ENCODE assay signal across 15 mouse cellular contexts in genomic region chr4:107354543-107354942, GRCm38 (mm10). TPM values are rescaled to one million over a fixed set of nuclear protein-coding genes. Genes with fewer than 3 reads are reported as not detected.
A peak's percentile ranks its signal among the peaks of the same experiment; 100 is the strongest.
DNase-seq lines count a peak whose midpoint lies in the region; ATAC-seq and TF ChIP-seq lines count a peak whose summit lies in the region.
"Had no signal": no experiment of that assay in that cellular context is flagged by ENCODE, and none has a peak within 500 bp of the region (broad histone marks: within the 10 kb centered on the region; RNA-seq: fewer than 3 reads in every experiment).

No protein-coding gene starts in this region.

- H3K27me3 ChIP-seq in embryonic facial prominence, embryonic 12.5 days: no peaks in the 10 kb centered on the region
- H3K27me3 ChIP-seq in embryonic facial prominence, embryonic 10.5 days (replicated peaks; ENCODE audit: low read depth, poor library complexity, severe bottlenecking): no peaks in the 10 kb centered on the region
- no peaks in the 10 kb centered on the region for H3K27me3 ChIP-seq in kidney, embryonic 14.5 days (ENCODE audit: control insufficient read depth, insufficient read depth, low read length)
- H3K27me3 ChIP-seq: heart, embryonic 13.5 days; megakaryocyte, embryonic 14.5 days; stomach, embryonic 15.5 days had no signal

- intact Hi-C loops in gastrocnemius, adult 2 months (cut with DNase I): no loop called here

- 0 out of 2 replicates have a peak, but pooled peaks cover 4% of the 10 kb centered on the region for H3K36me3 ChIP-seq in embryonic facial prominence, embryonic 12.5 days
- H3K36me3 ChIP-seq in embryonic facial prominence, embryonic 10.5 days (replicated peaks): peaks cover 23% of the 10 kb centered on the region
- H3K36me3 ChIP-seq in kidney, embryonic 14.5 days (ENCODE audit: control insufficient read depth, insufficient read depth, low read length): no peaks in the 10 kb centered on the region

- no peak for ATAC-seq in embryonic facial prominence, embryonic 12.5 days (ENCODE audit: insufficient number of reproducible peaks, insufficient read depth, low FRiP score, low TSS enrichment)
- ATAC-seq in kidney, embryonic 14.5 days (ENCODE audit: low FRiP score, low TSS enrichment): peak; percentile 92

- 41% methylated on average over 4 of the region's 4 CpGs for WGBS in embryonic facial prominence, embryonic 12.5 days
- WGBS in embryonic facial prominence, embryonic 10.5 days: 63% methylated on average over 4 of the region's 4 CpGs
- 3% methylated on average over 4 of the region's 4 CpGs for WGBS in kidney, embryonic 14.5 days

- H3K4me2 ChIP-seq in embryonic facial prominence, embryonic 12.5 days (replicated peaks): no peak overlapping the region
- H3K4me2 ChIP-seq in kidney, embryonic 14.5 days (replicated peaks; ENCODE audit: low read depth, low read length): no peak overlapping the region; the same call in 1 of the 2 replicates
- H3K4me2 ChIP-seq: heart, embryonic 13.5 days; stomach, embryonic 15.5 days had no signal

- 0 out of 2 replicates have a peak overlapping the region, but pooled peaks have one; percentile 8 for H3K9ac ChIP-seq in embryonic facial prominence, embryonic 12.5 days
- H3K9ac ChIP-seq in kidney, embryonic 14.5 days (ENCODE audit: low read depth, low read length): 0 out of 2 replicates have a peak overlapping the region, but pooled peaks have one; percentile 4
- H3K9ac ChIP-seq: heart, embryonic 13.5 days; stomach, embryonic 15.5 days had no signal

- H3K4me3 ChIP-seq in embryonic facial prominence, embryonic 12.5 days: no peak overlapping the region
- no peak overlapping the region for H3K4me3 ChIP-seq in embryonic facial prominence, embryonic 10.5 days
- H3K4me3 ChIP-seq in kidney, embryonic 14.5 days (ENCODE audit: low read length): no peak overlapping the region
- no peak overlapping the region for H3K4me3 ChIP-seq in gastrocnemius, adult 2 months
- H3K4me3 ChIP-seq: heart, embryonic 13.5 days; megakaryocyte, embryonic 14.5 days; stomach, embryonic 15.5 days had no signal

- no peak overlapping the region for H3K27ac ChIP-seq in embryonic facial prominence, embryonic 12.5 days
- no peak overlapping the region for H3K27ac ChIP-seq in embryonic facial prominence, embryonic 10.5 days (replicated peaks)
- peak overlapping the region; percentile 80 for H3K27ac ChIP-seq in kidney, embryonic 14.5 days (ENCODE audit: low read depth, low read length)
- no peak overlapping the region for H3K27ac ChIP-seq in gastrocnemius, adult 2 months
- H3K27ac ChIP-seq: heart, embryonic 13.5 days; stomach, embryonic 15.5 days had no signal

- no peak for TF ChIP-seq CTCF in gastrocnemius, adult 2 months (IDR thresholded peaks at IDR 0.05)

- H3K9me3 ChIP-seq in embryonic facial prominence, embryonic 12.5 days: no peaks in the 10 kb centered on the region
- no peaks in the 10 kb centered on the region for H3K9me3 ChIP-seq in embryonic facial prominence, embryonic 10.5 days
- H3K9me3 ChIP-seq in kidney, embryonic 14.5 days (ENCODE audit: control insufficient read depth, low read length): no peaks in the 10 kb centered on the region
- H3K9me3 ChIP-seq: heart, embryonic 13.5 days; stomach, embryonic 15.5 days had no signal

- no peak for DNase-seq in embryonic facial prominence, embryonic 10.5 days (ENCODE audit: low spot score)
- DNase-seq in embryo, embryonic 10 days (ENCODE audit: low spot score): peak; percentile 41
- peak; percentile 40 for DNase-seq in neural tube, embryonic 10.5 days (ENCODE audit: extremely low spot score, low spot score)
- DNase-seq in cerebellum, adult 18-20 months: no peak
- no peak for DNase-seq in heart, adult 8-10 months (ENCODE audit: low spot score)
- no peak for DNase-seq in gastrocnemius, adult 2 months
- DNase-seq: cerebellum, adult 2 months; lung, adult 18-20 months had no signal

- 0 out of 2 replicates have a peak, but pooled peaks cover 3% of the 10 kb centered on the region for H3K4me1 ChIP-seq in embryonic facial prominence, embryonic 12.5 days
- H3K4me1 ChIP-seq in embryonic facial prominence, embryonic 10.5 days: peaks cover 7% of the 10 kb centered on the region; the same call in 1 of the 2 replicates
- H3K4me1 ChIP-seq in kidney, embryonic 14.5 days (ENCODE audit: control insufficient read depth, insufficient read depth, low read length): peaks cover 13% of the 10 kb centered on the region
- H3K4me1 ChIP-seq: heart, embryonic 13.5 days; stomach, embryonic 15.5 days had no signal

RNA-seq across cellular contexts. Expression of gene Ndc1, which starts 13.0 kb away (rescaled TPM):
- 35.8 and 38.8 TPM in 2 replicates for polyA plus RNA-seq in embryonic facial prominence, embryonic 12.5 days (2016; fragmentation: Nextera tagmentation; extraction: Ambion mirVana)
- 51.5 and 56.1 TPM in 2 replicates for polyA plus RNA-seq in embryonic facial prominence, embryonic 10.5 days (2016; fragmentation: Nextera tagmentation; extraction: Ambion mirVana)
- 26.4 and 48.9 TPM in 2 replicates for polyA plus RNA-seq in kidney, embryonic 14.5 days (2014; fragmentation: Nextera tagmentation; extraction: Ambion mirVana)
- 10 to 100 TPM in 3 of 4 experiments, 1 to 10 TPM in 1; 9.7 to 12.6 (median 10.7) TPM for total RNA-seq in heart, adult 8-10 months (2022)
- total RNA-seq in gastrocnemius, adult 2 months (2021): 1 to 10 TPM; 6.0 to 8.4 TPM

RNA-seq across cellular contexts. Expression of gene Yipf1, which starts 40.4 kb away (rescaled TPM):
- 47.1 and 50.5 TPM in 2 replicates for polyA plus RNA-seq in embryonic facial prominence, embryonic 12.5 days (2016; fragmentation: Nextera tagmentation; extraction: Ambion mirVana)
- 39.5 and 40.6 TPM in 2 replicates for polyA plus RNA-seq in embryonic facial prominence, embryonic 10.5 days (2016; fragmentation: Nextera tagmentation; extraction: Ambion mirVana)
- 44.6 and 51.4 TPM in 2 replicates for polyA plus RNA-seq in kidney, embryonic 14.5 days (2014; fragmentation: Nextera tagmentation; extraction: Ambion mirVana)
- total RNA-seq in heart, adult 8-10 months (2022): 10 to 100 TPM; 16.6 to 20.3 (median 18.0) TPM
- 10 to 100 TPM in 1 of 2 experiments, 1 to 10 TPM in 1; 8.2 to 10.1 TPM for total RNA-seq in gastrocnemius, adult 2 months (2021)

RNA-seq across cellular contexts. Expression of gene Dio1, which starts 47.6 kb away (rescaled TPM):
- not detected in 2 replicates for polyA plus RNA-seq in embryonic facial prominence, embryonic 12.5 days (2016; fragmentation: Nextera tagmentation; extraction: Ambion mirVana)
- not detected in 2 replicates for polyA plus RNA-seq in embryonic facial prominence, embryonic 10.5 days (2016; fragmentation: Nextera tagmentation; extraction: Ambion mirVana)
- 0.38 TPM in 1 of 2 replicates, not detected in the other for polyA plus RNA-seq in kidney, embryonic 14.5 days (2014; fragmentation: Nextera tagmentation; extraction: Ambion mirVana)
- not detected for total RNA-seq in heart, adult 8-10 months (2022)
- under 1 TPM in 1 of 2 experiments, not detected in 1; 0.22 TPM for total RNA-seq in gastrocnemius, adult 2 months (2021)
- total RNA-seq: left cerebral cortex, postnatal 14 days; MEL had no signal
- polyA plus RNA-seq: heart, embryonic 13.5 days had no signal

Comparison
In these comparisons a context has a peak if more than half of its experiments do, and no peak if none do; other contexts are left out.
1. DNase-seq: peak in embryo, embryonic 10 days (single experiment) and neural tube, embryonic 10.5 days (single experiment); none in embryonic facial prominence, embryonic 10.5 days (single experiment), cerebellum, adult 18-20 months (0 of 2), heart, adult 8-10 months (single experiment) and gastrocnemius, adult 2 months (single experiment).